Mouse (Mus musculus) embryonic stem cell, embryonic (primary cell): Measurements from ENCODE around the gene Hist1h2ag.

ENCODE experiments used
- CTCF ChIA-PET, 4 experiments: fragments of 300-600 bp in 2 of 4; fragments of 350-600 bp in 2 of 4; sonication (Branson Sonifier 250); formaldehyde crosslinking; loops; one replicate each; lab custom pipeline; 2022; ENCODE audit warnings: inconsistent platforms in 2 of 4; lab: Charles Lee
- POLR2A ChIA-PET, 4 experiments: fragments of 300-600 bp in 2 of 4; fragments of 350-600 bp in 2 of 4; sonication (Branson Sonifier 250); formaldehyde crosslinking; loops; one replicate each; lab custom pipeline; 2022; ENCODE audit warnings: antibody characterized with exemption in 4 of 4, inconsistent platforms in 1 of 4; lab: Charles Lee

Gene Hist1h2ag

GRCm38 (mm10) chr13:22028673-22029460 lies 13.9 kb downstream of the Hist1h2ag start:
- ChIA-PET POLR2A (interaction anchor here in 3 of 4 experiments (0.6 to 10.4 kb wide), 40 partner anchors 9 to 1722 kb away, joined by 3 to 225 read pairs (median 4); partner anchors contain the start of genes Hist1h2ag (in 3 of the 3), Hist1h2bj (in 3 of the 3), Hist1h4i (in 2 of the 3) and Pom121l2 (in 2 of the 3)), CTCF (interaction anchor here (0.6 to 2.0 kb wide), 16 partner anchors 14 to 1373 kb away, joined by 3 to 10 read pairs (median 4); partner anchors contain the start of gene Pom121l2 (in 1 of the 4))

- POLR2A ChIA-PET: interaction anchor here in 3 of 4 experiments (0.6 to 1.2 kb wide), 13 partner anchors 8 to 108 kb away, joined by 3 to 7 read pairs (median 4); partner anchors contain the start of genes Hist1h2ah (in 3 of the 3) and Hist1h2bk (in 3 of the 3)
- CTCF ChIA-PET: no interaction called here
Measured at GRCm38 (mm10) chr13:22026058-22027031, 16.4 kb downstream of the Hist1h2ag start.

GRCm38 (mm10) chr13:22022241-22022640 lies 20.5 kb downstream of the Hist1h2ag start:
- POLR2A ChIA-PET: interaction anchor here (0.6 to 5.4 kb wide), 31 partner anchors 9 to 1548 kb away, joined by 3 to 31 read pairs (median 4); partner anchors contain the start of genes Hist1h2ag (in 3 of the 4), Hist1h2ah (in 3 of the 4), Hist1h2bj (in 3 of the 4) and Hist1h2bk (in 3 of the 4)
- CTCF ChIA-PET: interaction anchor here (0.6 to 1.0 kb wide), 7 partner anchors 27 to 1409 kb away, joined by 3 to 9 read pairs (median 3); no protein-coding TSS in a partner anchor

GRCm38 (mm10) chr13:22021581-22021980 lies 21.2 kb downstream of the Hist1h2ag start:
- ChIA-PET CTCF (interaction anchor here in 3 of 4 experiments (0.5 to 1.0 kb wide), 4 partner anchors 26 to 1380 kb away, joined by 3 to 4 read pairs (median 3); no protein-coding TSS in a partner anchor), POLR2A (interaction anchor here in 3 of 4 experiments (0.6 to 5.4 kb wide), 27 partner anchors 10 to 1549 kb away, joined by 3 to 31 read pairs (median 4); partner anchors contain the start of genes Hist1h2ag (in 3 of the 3), Hist1h2ah (in 3 of the 3), Hist1h2bj (in 3 of the 3) and Hist1h2bk (in 3 of the 3))

- CTCF ChIA-PET: interaction anchor here in 1 of 4 experiments (0.5 kb wide), 1 partner anchor 821 kb away, joined by 3 read pairs; no protein-coding TSS in a partner anchor
- POLR2A ChIA-PET: interaction anchor here in 3 of 4 experiments (0.6 to 5.4 kb wide), 15 partner anchors 13 to 1380 kb away, joined by 3 to 31 read pairs (median 4); partner anchors contain the start of genes Hist1h2ah (in 3 of the 3), Hist1h2bk (in 3 of the 3), Hist1h2ag (in 2 of the 3) and Hist1h2bj (in 2 of the 3)
Measured at GRCm38 (mm10) chr13:22020901-22021339, 21.8 kb downstream of the Hist1h2ag start.

GRCm38 (mm10) chr13:22019934-22020835 lies 22.6 kb downstream of the Hist1h2ag start:
- POLR2A ChIA-PET: interaction anchor here (0.6 to 7.4 kb wide), 24 partner anchors 11 to 1535 kb away, joined by 3 to 47 read pairs (median 4); partner anchors contain the start of genes Hist1h2ah (in 3 of the 4), Hist1h2bk (in 3 of the 4), Hist1h2ag (in 2 of the 4) and Hist1h2bj (in 2 of the 4)
- CTCF ChIA-PET: no interaction called here

- ChIA-PET POLR2A (interaction anchor here (0.9 to 7.4 kb wide), 16 partner anchors 8 to 236 kb away, joined by 3 to 47 read pairs (median 4); partner anchors contain the start of genes Hist1h1b (in 1 of the 4), Hist1h2ag (in 1 of the 4), Hist1h2ah (in 1 of the 4) and Hist1h2bj (in 1 of the 4)), CTCF (interaction anchor here in 2 of 4 experiments (0.5 to 1.7 kb wide), 5 partner anchors 10 to 107 kb away, joined by 3 to 4 read pairs (median 3); no protein-coding TSS in a partner anchor)
Measured at GRCm38 (mm10) chr13:22015479-22016450, 27.0 kb downstream of the Hist1h2ag start.

GRCm38 (mm10) chr13:22014411-22014845 lies 28.3 kb downstream of the Hist1h2ag start:
- ChIA-PET CTCF (interaction anchor here in 1 of 4 experiments (0.8 to 1.7 kb wide), 2 partner anchors 15 to 1387 kb away, joined by 3 to 4 read pairs; no protein-coding TSS in a partner anchor), POLR2A (interaction anchor here (0.7 to 7.4 kb wide), 14 partner anchors 8 to 1520 kb away, joined by 3 to 47 read pairs (median 4); partner anchors contain the start of genes Hist1h2af (in 1 of the 4), Hist1h2ag (in 1 of the 4), Hist1h2ah (in 1 of the 4) and Hist1h2bj (in 1 of the 4))

GRCm38 (mm10) chr13:22013716-22014115 lies 29.0 kb downstream of the Hist1h2ag start:
- ChIA-PET CTCF (interaction anchor here in 3 of 4 experiments (0.6 to 1.0 kb wide), 4 partner anchors 39 to 1388 kb away, joined by 3 read pairs; no protein-coding TSS in a partner anchor), POLR2A (interaction anchor here in 3 of 4 experiments (0.6 to 7.4 kb wide), 7 partner anchors 7 to 1520 kb away, joined by 3 to 47 read pairs (median 5); partner anchors contain the start of genes Hist1h2af (in 1 of the 3) and Hist1h2ah (in 1 of the 3))

GRCm38 (mm10) chr13:22009642-22010041 lies 33.1 kb downstream of the Hist1h2ag start, which contains the start of gene Prss16:
Gene Prss16, minus strand, starts transcription at chr13:22009742.
- CTCF ChIA-PET: interaction anchor here in 1 of 4 experiments (0.7 kb wide), 1 partner anchor 73 kb away, joined by 3 read pairs; no protein-coding TSS in a partner anchor
- POLR2A ChIA-PET: interaction anchor here in 2 of 4 experiments (0.6 to 2.1 kb wide), 6 partner anchors 10 to 222 kb away, joined by 3 to 7 read pairs (median 4); partner anchors contain the start of genes Hist1h2an (in 1 of the 2) and Hist1h2bp (in 1 of the 2)

GRCm38 (mm10) chr13:22008707-22009106 lies 34.0 kb downstream of the Hist1h2ag start:
- POLR2A ChIA-PET: interaction anchor here in 2 of 4 experiments (1.1 to 3.9 kb wide), 6 partner anchors 9 to 35 kb away, joined by 3 to 22 read pairs (median 6); partner anchors contain the start of genes Hist1h2ag (in 1 of the 2) and Hist1h2bj (in 1 of the 2)
- CTCF ChIA-PET: interaction anchor here in 1 of 4 experiments (0.5 kb wide), 1 partner anchor 1392 kb away, joined by 4 read pairs; no protein-coding TSS in a partner anchor

- ChIA-PET CTCF (no interaction called here), POLR2A (interaction anchor here in 2 of 4 experiments (0.7 to 4.0 kb wide), 8 partner anchors 9 to 36 kb away, joined by 3 to 47 read pairs (median 6); partner anchors contain the start of genes Hist1h2ag (in 2 of the 2), Hist1h2bj (in 2 of the 2) and Pom121l2 (in 1 of the 2))
Measured at GRCm38 (mm10) chr13:22007872-22008271, 34.9 kb downstream of the Hist1h2ag start.

GRCm38 (mm10) chr13:22007121-22007510 lies 35.6 kb downstream of the Hist1h2ag start:
- ChIA-PET CTCF (interaction anchor here in 3 of 4 experiments (0.6 to 1.7 kb wide), 4 partner anchors 12 to 1429 kb away, joined by 3 to 4 read pairs (median 3); partner anchors contain the start of gene Pom121l2 (in 1 of the 3)), POLR2A (interaction anchor here in 3 of 4 experiments (0.7 to 4.0 kb wide), 14 partner anchors 10 to 1424 kb away, joined by 3 to 47 read pairs (median 8); partner anchors contain the start of genes Hist1h2ag (in 2 of the 3), Hist1h2bj (in 2 of the 3), Pom121l2 (in 2 of the 3) and Hist1h2ah (in 1 of the 3))
